ENCODE assay signal across 1 mouse cellular context in the genomic region with DNA sequence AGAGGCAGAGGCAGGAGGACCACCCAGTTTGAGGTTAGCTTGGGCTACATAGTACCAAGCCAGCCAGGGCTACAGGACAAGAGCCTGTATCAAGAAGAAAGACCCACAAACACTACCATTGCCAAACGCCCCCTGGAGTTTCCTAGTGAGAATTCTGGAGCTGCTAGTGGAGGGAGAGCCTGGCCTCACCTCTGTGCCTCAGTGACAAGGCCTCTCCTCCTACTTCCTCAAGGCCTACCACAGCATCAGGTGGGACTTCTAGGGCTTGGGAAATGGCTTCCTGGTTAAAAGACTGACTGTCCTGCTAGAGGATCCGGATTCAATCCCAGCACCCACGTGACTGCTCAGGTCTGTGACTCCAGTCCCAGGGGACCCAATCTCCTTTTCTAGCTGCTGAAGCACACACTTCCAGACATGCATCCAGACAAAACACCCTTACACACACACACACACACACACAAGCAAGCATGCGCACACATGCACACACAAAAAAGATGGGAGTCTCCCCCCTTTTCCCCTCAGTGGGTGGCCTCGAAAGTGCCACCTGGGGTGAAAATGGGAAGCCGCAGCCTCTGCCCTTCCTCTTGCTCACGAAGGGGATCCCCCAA.
TF ChIP-seq lines count a peak whose summit lies in the region.

No protein-coding gene starts in this region.

TF ChIP-seq in CH12.LX, 34 proteins besides CTCF, POLR2A, EP300 and RAD21 (continued from another document):
- TF ChIP-seq POLR2AphosphoS2 (IDR thresholded peaks at IDR 0.05; ENCODE audit: low read depth, low read length): no peak; the same call in 1 of the 2 replicates
- TF ChIP-seq JUND (conservative IDR thresholded peaks at IDR 0.05; ENCODE audit: low read depth, low read length): no peak; the same call in 1 of the 2 replicates
- peak; percentile 98 for TF ChIP-seq TCF12 (IDR thresholded peaks at IDR 0.05; ENCODE audit: low read depth, low read length)
- TF ChIP-seq E2F4 (IDR thresholded peaks at IDR 0.05; ENCODE audit: insufficient replicate concordance, low read depth, low read length): no peak
- peak; percentile 88 for TF ChIP-seq IRF4 (IDR thresholded peaks at IDR 0.05; ENCODE audit: low read depth, low read length)
- TF ChIP-seq BHLHE40 (IDR thresholded peaks at IDR 0.05; ENCODE audit: low read depth, low read length): peak; percentile 91
- no peak for TF ChIP-seq TBP (conservative IDR thresholded peaks at IDR 0.05; ENCODE audit: low read depth, low read length)
